In genomic region chr8:105635481-105635880, GRCm38 (mm10) we compare ENCODE assay signal across 8 mouse cellular contexts. TPM values are rescaled to one million over a fixed set of nuclear protein-coding genes. Genes with fewer than 3 reads are reported as not detected.
DNase-seq lines count a peak whose midpoint lies in the region; ATAC-seq and TF ChIP-seq lines count a peak whose summit lies in the region.

No protein-coding gene starts in this region.

- TF ChIP-seq POLR2A in ES-Bruce4 (IDR thresholded peaks at IDR 0.05; ENCODE audit: insufficient read depth, low read length), result no peak

- peak overlapping the region; percentile 99 for H3K27ac ChIP-seq in heart, embryonic 10.5 days
- peak overlapping the region; percentile 75 for H3K27ac ChIP-seq in ES-Bruce4 (ENCODE audit: insufficient read depth, low read length)
- no peak overlapping the region for H3K27ac ChIP-seq in forebrain, embryonic 13.5 days
- H3K27ac ChIP-seq in liver, embryonic 13.5 days, result peak overlapping the region; percentile 100

- TF ChIP-seq CTCF in ES-Bruce4 (IDR thresholded peaks at IDR 0.05; ENCODE audit: low read depth, low read length), result no peak

- no peak for TF ChIP-seq EP300 in ES-Bruce4 (IDR thresholded peaks at IDR 0.05; ENCODE audit: insufficient read depth, low read depth, low read length)

- H3K4me2 ChIP-seq in forebrain, embryonic 13.5 days, result peak overlapping the region; percentile 89
- peak overlapping the region; percentile 99 for H3K4me2 ChIP-seq in liver, embryonic 13.5 days

- no peak for DNase-seq in heart, embryonic 10.5 days (ENCODE audit: low spot score)
- no peak for DNase-seq in heart, postnatal 10 days
- DNase-seq in liver, embryonic 13.5 days, result no peak
- DNase-seq in adrenal gland, adult 2 months, result no peak
- no peak for DNase-seq in layer of hippocampus, postnatal 25 days (ENCODE audit: extremely low spot score in 1 of 2, low spot score in 1 of 2)

- 0 out of 2 replicates have a peak, but pooled peaks cover 4% of the 10 kb centered on the region for H3K36me3 ChIP-seq in heart, embryonic 10.5 days
- H3K36me3 ChIP-seq in ES-Bruce4 (ENCODE audit: control insufficient read depth, insufficient read depth, low read length, poor library complexity, severe bottlenecking), result no peaks in the 10 kb centered on the region
- H3K36me3 ChIP-seq in forebrain, embryonic 13.5 days (ENCODE audit: poor library complexity, severe bottlenecking), result no peaks in the 10 kb centered on the region
- peaks cover 7% of the 10 kb centered on the region; the same call in 1 of the 2 replicates for H3K36me3 ChIP-seq in liver, embryonic 13.5 days

- H3K9ac ChIP-seq in ES-Bruce4 (ENCODE audit: low read depth, poor library complexity, severe bottlenecking), result peak overlapping the region; percentile 100
- peak overlapping the region; percentile 99 for H3K9ac ChIP-seq in forebrain, embryonic 13.5 days
- H3K9ac ChIP-seq in liver, embryonic 13.5 days, result peak overlapping the region; percentile 99

- ATAC-seq in forebrain, embryonic 13.5 days, result no peak
- ATAC-seq in liver, embryonic 13.5 days (ENCODE audit: low read depth), result no peak
- no peak for ATAC-seq in monocyte, adult 5-6 weeks (replicated peaks; ENCODE audit: insufficient number of reproducible peaks, low FRiP score, low TSS enrichment, poor library complexity, severe bottlenecking)

- no peaks in the 10 kb centered on the region for H3K27me3 ChIP-seq in heart, embryonic 10.5 days (ENCODE audit: insufficient read depth, poor library complexity, severe bottlenecking)
- H3K27me3 ChIP-seq in ES-Bruce4 (ENCODE audit: control insufficient read depth, insufficient read depth, low read length, poor library complexity, severe bottlenecking), result no peaks in the 10 kb centered on the region
- H3K27me3 ChIP-seq in forebrain, embryonic 13.5 days, result no peaks in the 10 kb centered on the region
- no peaks in the 10 kb centered on the region for H3K27me3 ChIP-seq in liver, embryonic 13.5 days

- H3K4me3 ChIP-seq in heart, embryonic 10.5 days, result peak overlapping the region; percentile 94
- peak overlapping the region; percentile 85 for H3K4me3 ChIP-seq in ES-Bruce4 (ENCODE audit: low read depth, low read length)
- H3K4me3 ChIP-seq in forebrain, embryonic 13.5 days, result peak overlapping the region; percentile 90
- peak overlapping the region; percentile 97 for H3K4me3 ChIP-seq in liver, embryonic 13.5 days (replicated peaks)

- H3K4me1 ChIP-seq in heart, embryonic 10.5 days, result peaks cover 18% of the 10 kb centered on the region
- peaks cover 2% of the 10 kb centered on the region for H3K4me1 ChIP-seq in ES-Bruce4 (ENCODE audit: control insufficient read depth, insufficient read depth, low read length)
- peaks cover 38% of the 10 kb centered on the region for H3K4me1 ChIP-seq in forebrain, embryonic 13.5 days
- peaks cover 43% of the 10 kb centered on the region for H3K4me1 ChIP-seq in liver, embryonic 13.5 days (replicated peaks)

- intact Hi-C loops in heart, postnatal 10 days (cut with DNase I), result loop anchor here (5.0 kb wide), 1 partner anchor 42 kb away; no protein-coding TSS in a partner anchor

- H3K9me3 ChIP-seq in heart, embryonic 10.5 days, result no peaks in the 10 kb centered on the region
- no peaks in the 10 kb centered on the region for H3K9me3 ChIP-seq in ES-Bruce4 (replicated peaks; ENCODE audit: control insufficient read depth, insufficient read depth, low read length, poor library complexity, severe bottlenecking)
- H3K9me3 ChIP-seq in forebrain, embryonic 13.5 days (replicated peaks), result no peaks in the 10 kb centered on the region
- no peaks in the 10 kb centered on the region for H3K9me3 ChIP-seq in liver, embryonic 13.5 days (replicated peaks)

- 5% methylated on average over 11 of the region's 11 CpGs for WGBS in heart, embryonic 10.5 days
- WGBS in forebrain, embryonic 13.5 days, result under 1% methylated on average over 11 of the region's 11 CpGs
- WGBS in liver, embryonic 13.5 days (ENCODE audit: insufficient replicate concordance), result 6% methylated on average over 11 of the region's 11 CpGs

RNA-seq across cellular contexts. Expression of gene Ctcf, which starts 0.9 kb away (rescaled TPM):
- polyA plus RNA-seq in heart, embryonic 10.5 days (2016; fragmentation: Nextera tagmentation; extraction: Ambion mirVana), result 70.3 and 103 TPM in 2 replicates
- 10 to 100 TPM; 46.6 to 56.6 TPM for total RNA-seq in heart, postnatal 10 days (2021)
- 105 and 123 TPM in 2 replicates for polyA plus RNA-seq in ES-Bruce4 (2011; ENCODE audit: insufficient read depth, insufficient read length, low read depth, missing spikeins)
- polyA plus RNA-seq in forebrain, embryonic 13.5 days (2015; fragmentation: Nextera tagmentation; extraction: Ambion mirVana), result 165 and 173 TPM in 2 replicates
- polyA plus RNA-seq in liver, embryonic 13.5 days (2015; fragmentation: Nextera tagmentation; extraction: Ambion mirVana), result 69.1 and 75.8 TPM in 2 replicates
- 75.1 to 125 TPM (median 91.9 TPM) in 3 replicates for total RNA-seq in monocyte, adult 5-6 weeks (2017)
- 10 to 100 TPM; 51.5 to 53.4 TPM for total RNA-seq in adrenal gland, adult 2 months (2021)
- 14.5 and 15.6 TPM in 2 replicates for polyA plus RNA-seq in adrenal gland, adult 2 months (2012; rRNA removed)
- 10 to 100 TPM; 63.3 to 71.7 TPM for total RNA-seq in layer of hippocampus, postnatal 25 days (2021)

RNA-seq across cellular contexts. Expression of gene Agrp, which starts 1.7 kb away (rescaled TPM):
- 0.31 and 0.35 TPM in 2 replicates for polyA plus RNA-seq in heart, embryonic 10.5 days (2016; fragmentation: Nextera tagmentation; extraction: Ambion mirVana)
- total RNA-seq in heart, postnatal 10 days (2021), result not detected
- not detected in 2 replicates for polyA plus RNA-seq in ES-Bruce4 (2011; ENCODE audit: insufficient read depth, insufficient read length, low read depth, missing spikeins)
- 0.62 and 0.88 TPM in 2 replicates for polyA plus RNA-seq in forebrain, embryonic 13.5 days (2015; fragmentation: Nextera tagmentation; extraction: Ambion mirVana)
- polyA plus RNA-seq in liver, embryonic 13.5 days (2015; fragmentation: Nextera tagmentation; extraction: Ambion mirVana), result 0.15 and 0.41 TPM in 2 replicates
- 3.6 to 4.9 TPM in 2 of 3 replicates, not detected in the other for total RNA-seq in monocyte, adult 5-6 weeks (2017)
- total RNA-seq in adrenal gland, adult 2 months (2021), result 1 to 10 TPM; 2.3 to 2.4 TPM
- polyA plus RNA-seq in adrenal gland, adult 2 months (2012; rRNA removed), result 1.5 and 2.6 TPM in 2 replicates
- total RNA-seq in layer of hippocampus, postnatal 25 days (2021), result not detected

RNA-seq across cellular contexts. Expression of gene Ripor1, which starts 30.4 kb away (rescaled TPM):
- polyA plus RNA-seq in heart, embryonic 10.5 days (2016; fragmentation: Nextera tagmentation; extraction: Ambion mirVana), result 34.8 and 37.3 TPM in 2 replicates
- total RNA-seq in heart, postnatal 10 days (2021), result 10 to 100 TPM; 53.1 to 55.8 TPM
- 26.5 and 27.5 TPM in 2 replicates for polyA plus RNA-seq in ES-Bruce4 (2011; ENCODE audit: insufficient read depth, insufficient read length, low read depth, missing spikeins)
- polyA plus RNA-seq in forebrain, embryonic 13.5 days (2015; fragmentation: Nextera tagmentation; extraction: Ambion mirVana), result 17.6 and 20.6 TPM in 2 replicates
- 7.2 and 9.0 TPM in 2 replicates for polyA plus RNA-seq in liver, embryonic 13.5 days (2015; fragmentation: Nextera tagmentation; extraction: Ambion mirVana)
- 0.64 to 6.4 TPM (median 1.2 TPM) in 3 replicates for total RNA-seq in monocyte, adult 5-6 weeks (2017)
- total RNA-seq in adrenal gland, adult 2 months (2021), result 10 to 100 TPM; 23.2 to 37.3 TPM
- 29.8 and 33.0 TPM in 2 replicates for polyA plus RNA-seq in adrenal gland, adult 2 months (2012; rRNA removed)
- total RNA-seq in layer of hippocampus, postnatal 25 days (2021), result 10 to 100 TPM; 83.2 to 92.9 TPM

RNA-seq across cellular contexts. Expression of gene Carmil2, which starts 50.6 kb away (rescaled TPM):
- polyA plus RNA-seq in heart, embryonic 10.5 days (2016; fragmentation: Nextera tagmentation; extraction: Ambion mirVana), result 0.31 and 0.63 TPM in 2 replicates
- under 1 TPM; 0.62 to 0.93 TPM for total RNA-seq in heart, postnatal 10 days (2021)
- 4.7 and 5.6 TPM in 2 replicates for polyA plus RNA-seq in ES-Bruce4 (2011; ENCODE audit: insufficient read depth, insufficient read length, low read depth, missing spikeins)
- 5.9 and 6.4 TPM in 2 replicates for polyA plus RNA-seq in forebrain, embryonic 13.5 days (2015; fragmentation: Nextera tagmentation; extraction: Ambion mirVana)
- polyA plus RNA-seq in liver, embryonic 13.5 days (2015; fragmentation: Nextera tagmentation; extraction: Ambion mirVana), result 0.29 and 0.32 TPM in 2 replicates
- 1.7 to 3.9 TPM (median 2.4 TPM) in 3 replicates for total RNA-seq in monocyte, adult 5-6 weeks (2017)
- 1 to 10 TPM; 2.0 to 2.9 TPM for total RNA-seq in adrenal gland, adult 2 months (2021)
- polyA plus RNA-seq in adrenal gland, adult 2 months (2012; rRNA removed), result 3.3 and 4.2 TPM in 2 replicates
- 10 to 100 TPM; 70.2 to 79.8 TPM for total RNA-seq in layer of hippocampus, postnatal 25 days (2021)
